Mouse (Mus musculus): Measurements from ENCODE around the gene Nfkbiz. TPM values are rescaled to one million over a fixed set of nuclear protein-coding genes. Genes with fewer than 3 reads are reported as not detected.

Nfkbiz gene
- total RNA-seq, 4 experiments from 2014 or later: 3.4 to 8.0 (median 5.0) TPM

DNA sequence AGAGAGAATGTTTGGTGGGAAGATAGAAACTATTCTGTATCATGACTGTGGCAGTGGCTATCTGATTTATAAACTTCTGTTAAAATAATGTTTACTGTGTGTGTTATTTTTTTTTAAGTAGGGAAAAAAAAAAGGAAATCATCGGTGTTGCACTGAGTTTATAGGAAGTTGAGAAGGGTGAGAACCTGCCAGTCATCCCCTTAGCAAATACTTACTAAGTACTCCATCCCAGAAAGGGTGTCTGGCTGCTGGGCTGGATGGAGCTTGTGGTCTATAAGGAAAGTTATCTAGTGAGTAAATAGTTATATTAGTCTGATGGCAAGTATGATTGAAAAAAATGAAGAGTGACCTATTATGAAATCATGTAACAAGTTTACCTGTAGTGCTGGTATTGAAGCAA lies 37.1 kb downstream of the Nfkbiz start:
- DNase-seq: no peak

GRCm38 (mm10) chr16:55798845-55799244 lies 39.9 kb downstream of the Nfkbiz start:
- no peak for DNase-seq

DNA sequence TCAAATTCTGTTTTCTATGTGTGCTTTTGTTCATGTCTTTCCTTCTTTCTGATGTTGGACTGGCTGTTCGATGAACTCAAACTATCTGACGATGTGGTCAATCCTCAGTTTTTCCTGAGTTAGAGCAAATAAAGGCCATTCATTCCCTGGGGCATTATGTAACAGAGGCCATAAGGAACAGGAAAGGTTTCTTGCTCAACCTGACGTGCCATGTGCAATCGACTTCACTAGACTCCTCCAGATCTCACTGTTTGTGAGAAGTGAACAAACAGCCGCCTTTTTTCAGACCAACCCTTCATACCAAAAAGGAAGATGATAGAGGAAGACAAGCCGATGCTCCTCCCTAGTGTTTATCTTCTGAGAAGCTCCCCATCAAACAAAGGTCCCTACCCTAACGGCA lies 48.4 kb downstream of the Nfkbiz start:
- no peak for DNase-seq

DNA sequence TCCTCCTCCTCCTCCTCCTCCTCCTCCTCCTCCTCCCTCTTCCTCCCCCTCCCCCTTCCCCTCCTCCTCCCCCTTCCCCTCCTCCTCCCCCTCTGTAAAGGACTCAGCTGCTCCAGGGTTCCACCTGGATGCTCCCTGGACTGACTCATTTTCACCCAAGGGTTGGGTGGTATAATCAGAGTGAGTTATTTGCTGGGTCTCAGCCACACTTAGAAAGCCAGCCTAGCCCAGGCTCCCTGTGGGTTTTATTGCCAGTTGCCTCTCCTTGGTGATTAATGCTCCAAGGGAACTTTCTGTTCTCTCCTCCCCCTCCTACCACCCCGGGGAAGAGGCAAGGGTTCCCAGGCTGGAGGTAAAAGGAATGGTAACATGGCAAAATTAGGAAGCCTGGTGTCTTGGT lies 49.4 kb downstream of the Nfkbiz start:
- no peak for DNase-seq

DNA sequence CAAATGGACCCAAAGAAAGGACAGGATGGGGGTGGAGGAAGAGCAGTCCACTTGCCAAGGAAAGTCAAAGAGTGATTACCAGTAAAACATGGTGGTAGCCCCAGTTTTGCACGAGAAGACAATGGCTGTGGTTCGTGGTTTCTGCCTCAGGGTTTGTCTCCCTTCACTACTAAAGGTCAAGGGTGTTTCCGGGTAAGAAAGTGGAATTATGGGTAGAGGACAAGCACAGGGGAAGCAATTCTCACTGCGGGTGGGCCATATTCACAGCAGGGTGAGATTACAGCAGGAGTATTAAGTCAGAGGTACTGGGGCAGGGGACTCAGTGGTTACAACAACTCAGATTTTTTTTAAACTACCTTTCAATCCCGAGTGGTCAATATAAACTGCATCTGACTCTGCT lies 50.0 kb downstream of the Nfkbiz start:
- DNase-seq: no peak

- no peak for DNase-seq
These were observed 51.2 kb downstream of the Nfkbiz start for GRCm38 (mm10) chr16:55787385-55788072.

GRCm38 (mm10) chr16:55784379-55784778 lies 54.3 kb downstream of the Nfkbiz start:
- DNase-seq: no peak

- no peak for DNase-seq
These were observed 54.8 kb downstream of the Nfkbiz start for GRCm38 (mm10) chr16:55783923-55784322.

DNA sequence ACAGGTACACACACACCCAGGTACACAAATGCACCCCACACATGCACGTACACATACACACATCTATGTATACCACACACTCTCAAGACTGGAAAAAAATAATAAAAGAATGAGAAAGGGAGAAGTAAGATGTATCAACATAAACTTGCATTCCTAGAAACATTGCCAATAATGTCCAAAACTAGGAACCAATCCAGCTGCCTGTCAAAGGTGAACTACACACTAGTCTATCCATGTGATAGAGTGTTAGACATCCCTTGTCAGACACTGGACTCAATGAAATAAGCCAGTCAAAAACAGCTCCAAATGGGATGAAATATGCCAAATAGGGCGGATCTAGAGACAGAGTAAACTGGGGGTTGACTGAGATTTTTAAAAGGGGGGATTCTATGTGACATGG lies 55.8 kb downstream of the Nfkbiz start:
- DNase-seq: no peak

GRCm38 (mm10) chr16:55781809-55782208 lies 56.9 kb downstream of the Nfkbiz start:
- DNase-seq: peak; percentile 20

DNA sequence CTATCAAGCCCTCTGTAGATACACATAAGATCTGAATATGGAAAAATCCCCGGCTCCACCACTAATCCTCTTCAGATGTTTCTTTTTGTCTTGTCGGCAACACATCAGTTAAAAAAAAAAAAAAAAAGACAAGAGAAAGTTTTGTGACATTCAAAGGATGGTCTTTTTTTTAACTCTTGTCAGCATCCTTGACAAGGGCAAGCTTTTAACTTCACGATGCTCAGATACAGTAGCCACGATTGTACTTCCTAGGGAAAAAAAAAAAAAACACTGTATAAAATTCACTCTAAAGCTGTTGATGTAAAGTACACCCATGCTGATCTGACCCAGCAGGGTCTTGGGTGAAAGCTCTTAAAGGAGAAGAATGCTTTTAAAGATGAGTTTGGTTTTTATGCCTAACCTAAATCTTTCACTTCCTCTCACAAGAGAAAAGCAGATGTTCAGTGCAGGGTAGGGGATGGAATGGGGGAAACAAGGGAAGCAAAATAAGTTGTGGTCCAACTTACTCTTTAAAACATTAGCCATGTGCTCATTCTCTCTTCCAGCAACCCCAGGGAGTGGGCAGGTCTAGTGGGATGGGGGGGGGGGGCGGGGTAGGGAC lies 57.6 kb downstream of the Nfkbiz start:
- DNase-seq: no peak

DNA sequence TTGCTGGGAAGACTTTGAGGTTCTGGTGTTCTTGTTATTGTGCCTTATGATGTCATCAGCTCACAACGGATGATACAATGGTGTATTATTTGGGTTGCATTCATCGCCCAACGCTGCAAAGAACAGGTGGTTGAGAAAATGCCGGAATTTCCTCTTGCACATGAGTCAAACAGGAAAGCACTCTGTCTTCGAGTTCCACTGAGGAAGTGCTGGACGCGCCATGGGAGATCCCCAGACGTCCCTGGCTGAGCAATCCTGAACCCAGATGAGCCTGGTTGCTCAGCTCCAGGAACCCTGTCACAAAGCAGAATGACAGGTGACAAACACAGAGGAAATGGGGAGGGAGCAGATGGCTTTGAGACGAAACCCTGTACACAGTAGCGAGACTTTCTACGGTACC lies 62.4 kb downstream of the Nfkbiz start:
- DNase-seq: no peak

- no peak for DNase-seq
These were observed 68.5 kb downstream of the Nfkbiz start for GRCm38 (mm10) chr16:55770247-55770646.

Other genes starting within 250 kb of the Nfkbiz start
- gene Nxpe3, start 56.4 kb upstream of the Nfkbiz start, total RNA-seq (2022): 1 to 10 TPM; 2.0 to 3.4 (median 2.7) TPM
- gene Cep97, start 96.0 kb upstream of the Nfkbiz start, total RNA-seq (2022): 10 to 100 TPM; 10.4 to 15.0 (median 12.8) TPM
- gene Rpl24, start 127.4 kb upstream of the Nfkbiz start, total RNA-seq (2022): 100 to 1,000 TPM; 569 to 683 (median 613) TPM
- gene Zbtb11, start 135.0 kb upstream of the Nfkbiz start, total RNA-seq (2022): 10 to 100 TPM; 21.0 to 22.3 (median 21.6) TPM
- gene Pcnp, start 190.8 kb upstream of the Nfkbiz start, total RNA-seq (2022): 100 to 1,000 TPM; 102 to 138 (median 126) TPM
- gene Trmt10c, start 198.9 kb upstream of the Nfkbiz start, total RNA-seq (2022): 10 to 100 TPM; 16.0 to 19.5 (median 18.7) TPM
- gene Senp7, start 209.4 kb upstream of the Nfkbiz start, total RNA-seq (2022): 10 to 100 TPM; 18.0 to 33.3 (median 25.4) TPM